Mouse (Mus musculus): ENCODE results near the gene Reg4. TPM values are rescaled to one million over a fixed set of nuclear protein-coding genes. Genes with fewer than 3 reads are reported as not detected.

Gene Reg4
- polyA plus RNA-seq, 1 experiment from 2014 or later, result not detected

DNA sequence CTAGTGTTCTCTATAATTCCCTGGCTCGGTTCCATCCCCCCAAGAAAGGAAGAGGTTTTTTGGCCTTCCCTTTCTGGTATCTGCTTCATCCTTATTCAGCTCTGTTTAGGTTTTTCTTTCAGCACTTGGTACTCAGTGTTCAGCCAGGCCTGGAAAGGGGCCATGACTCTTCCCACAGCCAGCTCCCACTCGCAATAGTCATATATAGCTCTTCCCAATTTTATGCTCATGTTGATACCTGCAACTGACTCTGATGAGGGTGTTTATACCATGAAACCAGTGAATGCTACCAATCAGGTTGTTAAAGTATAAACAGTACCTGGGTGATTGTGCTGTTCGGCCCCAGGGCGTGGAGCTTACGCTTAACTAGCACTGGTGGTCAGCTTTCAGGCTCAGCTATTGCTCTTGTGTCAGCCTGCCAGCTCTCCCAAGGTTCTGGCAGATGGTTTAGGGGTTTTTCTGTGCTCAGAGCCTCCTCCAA lies 37.4 kb downstream of the Reg4 start:
- Histone ChIP-seq H3K4me2 (ENCODE audit: low read depth, low read length, severe bottlenecking) (no peak overlapping the region), H3K4me3 (ENCODE audit: low read depth, low read length) (no peak overlapping the region), H3K9me3 (ENCODE audit: control insufficient read depth, low read length) (no peaks in the 10 kb centered on the region), H3K36me3 (ENCODE audit: control insufficient read depth, insufficient read depth, low read length) (no peaks in the 10 kb centered on the region), H3K9ac (ENCODE audit: low read length) (no peak overlapping the region), H3K4me1 (replicated peaks; ENCODE audit: control insufficient read depth, insufficient read depth, low read length) (no peaks in the 10 kb centered on the region), H3K27me3 (ENCODE audit: control insufficient read depth, insufficient read depth, low read length) (no peaks in the 10 kb centered on the region), H3K27ac (ENCODE audit: low read depth, low read length) (no peak overlapping the region)
- WGBS, result 94% methylated on average over 5 of the region's 5 CpGs
- DNase-seq (ENCODE audit: low spot score) (no peak), ATAC-seq (replicated peaks; ENCODE audit: low FRiP score) (no peak)

DNA sequence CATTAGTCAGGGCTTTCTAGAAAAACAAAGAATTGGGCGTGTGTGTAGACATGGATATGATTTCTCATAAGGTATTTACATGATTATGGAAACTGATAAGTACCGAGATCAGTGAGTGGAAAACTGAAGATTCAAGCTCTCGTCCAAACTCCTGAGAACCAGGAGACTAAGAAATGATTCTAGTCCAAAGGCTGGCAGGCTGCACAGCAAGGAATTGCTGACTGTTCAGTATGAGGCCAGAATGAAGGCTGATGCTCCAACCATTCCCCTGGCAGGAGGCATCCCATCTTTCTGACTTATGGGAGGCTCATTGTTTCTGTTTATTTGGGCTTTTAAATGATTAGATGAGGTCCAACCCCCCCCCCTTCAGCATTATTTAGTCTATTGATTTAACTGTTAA lies 38.6 kb downstream of the Reg4 start:
- DNase-seq (ENCODE audit: low spot score), result no peak
- H3K9me3 ChIP-seq (ENCODE audit: control insufficient read depth, low read length), result no peaks in the 10 kb centered on the region
- ATAC-seq (replicated peaks; ENCODE audit: low FRiP score), result no peak
- H3K36me3 ChIP-seq (ENCODE audit: control insufficient read depth, insufficient read depth, low read length), result no peaks in the 10 kb centered on the region
- H3K9ac ChIP-seq (ENCODE audit: low read length), result no peak overlapping the region
- 85% methylated on average over 3 of the region's 3 CpGs for WGBS
- no peaks in the 10 kb centered on the region for H3K27me3 ChIP-seq (ENCODE audit: control insufficient read depth, insufficient read depth, low read length)
- no peak overlapping the region for H3K4me3 ChIP-seq (ENCODE audit: low read depth, low read length)
- H3K27ac ChIP-seq (ENCODE audit: low read depth, low read length), result no peak overlapping the region
- H3K4me1 ChIP-seq (replicated peaks; ENCODE audit: control insufficient read depth, insufficient read depth, low read length), result no peaks in the 10 kb centered on the region
- no peak overlapping the region for H3K4me2 ChIP-seq (ENCODE audit: low read depth, low read length, severe bottlenecking)

DNA sequence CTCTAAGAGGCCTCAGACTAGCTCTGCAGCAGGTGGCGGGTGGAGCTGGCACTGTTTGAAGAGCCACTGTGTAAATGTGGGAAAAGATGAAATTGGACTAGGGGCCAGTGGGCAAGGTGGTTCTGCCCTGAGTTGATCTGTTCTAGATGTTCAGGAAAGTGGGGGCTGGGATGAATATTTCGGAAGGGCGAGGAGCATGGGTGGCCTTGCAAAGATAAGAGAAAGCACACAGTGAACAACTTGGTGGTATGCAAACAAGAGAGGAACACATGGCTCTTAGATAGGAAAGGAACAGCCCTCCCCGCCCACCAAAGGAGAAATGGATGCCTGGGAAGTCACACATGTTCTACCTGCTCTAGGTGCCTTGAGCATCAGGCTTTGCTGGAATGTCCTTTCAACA lies 39.5 kb downstream of the Reg4 start:
- ATAC-seq (replicated peaks; ENCODE audit: low FRiP score), result no peak
- DNase-seq (ENCODE audit: low spot score), result no peak
- H3K9ac ChIP-seq (ENCODE audit: low read length), result no peak overlapping the region
- H3K4me2 ChIP-seq (ENCODE audit: low read depth, low read length, severe bottlenecking), result no peak overlapping the region
- no peak overlapping the region for H3K27ac ChIP-seq (ENCODE audit: low read depth, low read length)
- H3K4me1 ChIP-seq (replicated peaks; ENCODE audit: control insufficient read depth, insufficient read depth, low read length), result no peaks in the 10 kb centered on the region
- 96% methylated on average over 4 of the region's 4 CpGs for WGBS
- no peaks in the 10 kb centered on the region for H3K27me3 ChIP-seq (ENCODE audit: control insufficient read depth, insufficient read depth, low read length)
- H3K36me3 ChIP-seq (ENCODE audit: control insufficient read depth, insufficient read depth, low read length), result no peaks in the 10 kb centered on the region
- H3K4me3 ChIP-seq (ENCODE audit: low read depth, low read length), result no peak overlapping the region
- H3K9me3 ChIP-seq (ENCODE audit: control insufficient read depth, low read length), result no peaks in the 10 kb centered on the region

DNA sequence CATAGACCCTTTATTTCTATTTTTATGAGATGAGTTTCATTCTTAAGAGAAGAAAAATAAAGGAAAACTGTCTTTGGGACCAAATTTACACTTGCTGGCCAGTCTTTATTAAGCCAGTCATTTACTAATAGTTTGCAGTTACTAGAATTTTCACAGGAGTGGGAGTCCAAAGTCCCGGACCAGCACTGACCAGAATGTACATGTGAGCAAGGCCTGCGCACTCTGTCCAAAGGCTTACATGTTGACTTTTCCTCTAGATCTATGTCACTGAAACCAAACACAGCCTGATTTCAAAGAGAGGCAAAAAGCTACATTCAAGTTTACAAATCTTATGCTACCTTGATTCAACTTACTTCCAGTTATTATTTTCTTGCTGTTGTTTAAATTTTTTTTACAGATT lies 40.2 kb downstream of the Reg4 start:
- Histone ChIP-seq H3K9me3 (ENCODE audit: control insufficient read depth, low read length) (no peaks in the 10 kb centered on the region), H3K4me1 (replicated peaks; ENCODE audit: control insufficient read depth, insufficient read depth, low read length) (peaks cover under 1% of the 10 kb centered on the region; the same call in 1 of the 2 replicates), H3K36me3 (ENCODE audit: control insufficient read depth, insufficient read depth, low read length) (no peaks in the 10 kb centered on the region), H3K27me3 (ENCODE audit: control insufficient read depth, insufficient read depth, low read length) (no peaks in the 10 kb centered on the region), H3K27ac (ENCODE audit: low read depth, low read length) (no peak overlapping the region), H3K4me2 (ENCODE audit: low read depth, low read length, severe bottlenecking) (no peak overlapping the region), H3K9ac (ENCODE audit: low read length) (no peak overlapping the region), H3K4me3 (ENCODE audit: low read depth, low read length) (no peak overlapping the region)
- DNase-seq (ENCODE audit: low spot score), result no peak
- 91% methylated on average over 2 of the region's 2 CpGs for WGBS
- no peak for ATAC-seq (replicated peaks; ENCODE audit: low FRiP score)

DNA sequence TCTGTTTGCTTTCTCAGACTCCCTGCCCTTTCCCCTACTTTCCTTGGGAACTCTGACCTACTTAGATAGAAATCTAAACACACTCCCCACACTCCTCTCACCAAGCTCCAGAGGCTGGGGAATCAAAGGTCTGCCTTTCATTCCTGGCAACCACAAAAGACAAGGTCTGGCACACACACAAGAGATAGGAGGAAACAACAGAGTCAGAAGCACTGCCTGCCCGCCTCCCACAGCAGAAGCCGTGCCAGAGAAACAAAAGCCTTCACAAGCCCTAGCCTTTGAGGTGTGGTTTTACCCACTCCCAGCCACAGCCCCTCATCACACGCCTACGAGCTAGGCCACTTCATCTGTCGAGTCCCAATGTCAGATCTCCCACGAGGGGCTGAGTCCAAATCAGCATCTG lies 45.3 kb downstream of the Reg4 start:
- Histone ChIP-seq H3K4me3 (ENCODE audit: low read depth, low read length) (no peak overlapping the region), H3K36me3 (ENCODE audit: control insufficient read depth, insufficient read depth, low read length) (no peaks in the 10 kb centered on the region), H3K27ac (ENCODE audit: low read depth, low read length) (no peak overlapping the region), H3K27me3 (ENCODE audit: control insufficient read depth, insufficient read depth, low read length) (no peaks in the 10 kb centered on the region), H3K9ac (ENCODE audit: low read length) (peak overlapping the region; percentile 23; the same call in 1 of the 2 replicates), H3K4me2 (ENCODE audit: low read depth, low read length, severe bottlenecking) (no peak overlapping the region), H3K9me3 (ENCODE audit: control insufficient read depth, low read length) (no peaks in the 10 kb centered on the region), H3K4me1 (replicated peaks; ENCODE audit: control insufficient read depth, insufficient read depth, low read length) (peaks cover 4% of the 10 kb centered on the region; the same call in 1 of the 2 replicates)
- DNase-seq (ENCODE audit: low spot score), result no peak
- ATAC-seq (replicated peaks; ENCODE audit: low FRiP score), result no peak
- WGBS, result 21% methylated on average over 6 of the region's 6 CpGs

DNA sequence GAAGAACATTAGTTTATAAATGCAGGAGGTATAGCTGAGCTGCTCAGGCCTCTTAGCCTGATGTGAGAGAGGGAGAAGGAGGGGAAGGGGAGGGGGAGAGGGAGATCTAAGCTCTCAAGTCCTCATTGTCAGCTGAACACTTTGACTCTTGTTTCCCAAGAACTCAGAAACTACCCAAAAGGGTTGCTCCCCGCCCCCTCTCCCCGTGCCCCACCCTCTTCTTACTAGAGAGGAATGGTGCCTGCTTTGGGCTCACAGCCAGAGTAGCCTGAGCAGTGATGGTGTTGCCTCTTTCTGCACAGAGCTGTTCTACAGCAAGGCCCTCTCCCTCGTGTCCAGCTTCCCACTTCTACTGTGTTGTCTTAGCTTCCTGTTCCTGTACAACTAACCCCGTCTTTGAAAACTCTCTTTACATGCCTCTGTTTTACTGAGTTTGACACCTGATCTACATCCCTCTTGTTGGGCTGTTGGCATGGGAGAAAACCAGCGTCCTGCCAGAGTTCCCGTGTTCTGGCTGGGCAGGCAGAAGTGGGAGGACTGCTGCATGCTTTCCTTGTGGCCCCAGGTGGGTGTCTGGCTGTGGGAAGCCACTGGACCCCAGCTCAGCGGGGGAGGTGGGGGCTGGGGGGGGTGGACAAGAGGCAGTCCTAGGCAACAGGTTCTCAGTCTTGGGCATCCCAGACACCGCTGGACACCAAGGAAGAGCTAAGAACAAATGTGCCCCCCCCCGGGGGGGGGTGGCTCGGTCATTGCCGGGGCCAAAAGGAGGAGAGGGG lies 51.9 kb downstream of the Reg4 start:
- 65% methylated on average over 11 of the region's 11 CpGs for WGBS
- no peak overlapping the region for H3K4me2 ChIP-seq (ENCODE audit: low read depth, low read length, severe bottlenecking)
- H3K36me3 ChIP-seq (ENCODE audit: control insufficient read depth, insufficient read depth, low read length), result no peaks in the 10 kb centered on the region
- H3K4me3 ChIP-seq (ENCODE audit: low read depth, low read length), result no peak overlapping the region
- no peaks in the 10 kb centered on the region for H3K9me3 ChIP-seq (ENCODE audit: control insufficient read depth, low read length)
- H3K27me3 ChIP-seq (ENCODE audit: control insufficient read depth, insufficient read depth, low read length), result no peaks in the 10 kb centered on the region
- DNase-seq (ENCODE audit: low spot score), result no peak
- 0 out of 2 replicates have a peak, but pooled peaks have one; percentile 21 for ATAC-seq (replicated peaks; ENCODE audit: low FRiP score)
- H3K9ac ChIP-seq (ENCODE audit: low read length), result no peak overlapping the region
- 0 out of 2 replicates have a peak, but pooled peaks cover 2% of the 10 kb centered on the region for H3K4me1 ChIP-seq (replicated peaks; ENCODE audit: control insufficient read depth, insufficient read depth, low read length)
- H3K27ac ChIP-seq (ENCODE audit: low read depth, low read length), result no peak overlapping the region

DNA sequence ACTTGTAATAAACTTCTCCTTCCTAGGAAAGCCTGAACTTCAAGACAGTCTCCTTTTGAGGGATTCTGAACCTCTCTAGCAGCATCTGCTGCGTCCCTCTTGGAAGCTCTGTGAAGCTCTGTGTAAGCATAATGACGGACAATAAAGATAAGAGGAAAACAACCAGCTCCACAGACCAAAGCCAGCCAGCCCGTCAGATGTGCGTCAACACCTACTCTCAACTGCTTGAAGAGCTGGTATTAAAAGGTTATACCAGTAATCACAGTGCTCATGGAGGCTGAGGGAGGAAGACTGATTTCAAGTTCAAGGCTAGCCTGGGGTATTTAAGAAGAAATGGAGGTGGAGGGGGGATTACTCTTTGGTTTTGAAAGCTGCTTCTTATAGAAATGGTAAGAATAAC lies 57.7 kb downstream of the Reg4 start:
- no peak for DNase-seq (ENCODE audit: low spot score)
- no peak for ATAC-seq (replicated peaks; ENCODE audit: low FRiP score)
- no peak overlapping the region for H3K27ac ChIP-seq (ENCODE audit: low read depth, low read length)
- no peak overlapping the region for H3K4me3 ChIP-seq (ENCODE audit: low read depth, low read length)
- H3K4me1 ChIP-seq (replicated peaks; ENCODE audit: control insufficient read depth, insufficient read depth, low read length), result no peaks in the 10 kb centered on the region
- H3K36me3 ChIP-seq (ENCODE audit: control insufficient read depth, insufficient read depth, low read length), result no peaks in the 10 kb centered on the region
- 87% methylated on average over 4 of the region's 4 CpGs for WGBS
- H3K4me2 ChIP-seq (ENCODE audit: low read depth, low read length, severe bottlenecking), result no peak overlapping the region
- no peaks in the 10 kb centered on the region for H3K9me3 ChIP-seq (ENCODE audit: control insufficient read depth, low read length)
- H3K27me3 ChIP-seq (ENCODE audit: control insufficient read depth, insufficient read depth, low read length), result no peaks in the 10 kb centered on the region
- no peak overlapping the region for H3K9ac ChIP-seq (ENCODE audit: low read length)

DNA sequence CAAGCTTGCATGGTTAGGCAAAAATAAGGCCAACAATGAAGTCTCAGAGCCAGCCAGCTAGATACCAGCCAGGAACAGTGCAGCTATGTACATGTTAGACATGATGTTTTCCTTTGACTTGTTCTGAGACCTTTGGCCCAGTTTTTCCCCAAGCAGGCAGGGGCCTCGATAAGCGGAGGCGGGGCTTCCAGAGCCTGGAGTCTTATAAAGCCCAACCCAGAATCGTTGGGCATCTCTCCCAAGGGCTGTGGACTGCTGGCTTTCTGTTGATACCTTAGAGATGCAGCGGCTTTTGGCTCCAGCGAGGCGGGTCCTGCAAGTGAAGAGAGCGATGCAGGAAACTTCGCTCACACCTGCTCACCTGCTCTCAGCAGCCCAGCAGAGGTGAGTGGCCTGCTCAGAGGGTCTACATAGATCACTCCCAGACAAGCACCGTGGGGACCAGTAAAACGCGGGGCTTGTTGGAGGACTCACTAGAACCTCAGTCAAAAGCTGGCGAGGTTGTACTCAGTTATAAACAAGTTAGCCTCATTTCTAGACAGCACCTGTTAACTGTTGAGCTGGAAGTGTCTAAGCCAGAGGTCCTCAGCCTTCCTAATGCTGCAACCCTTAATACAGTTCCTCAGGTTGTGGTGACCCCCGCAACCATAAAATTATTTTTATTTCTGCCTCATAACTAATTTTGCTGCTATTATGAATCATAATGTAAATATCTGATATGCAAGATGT lies 58.4 kb downstream of the Reg4 start, which contains the start of gene Hmgcs2:
Hmgcs2 (plus strand) TSS at position 232 of the 729 bp plus-strand sequence.
- Histone ChIP-seq H3K4me1 (replicated peaks; ENCODE audit: control insufficient read depth, insufficient read depth, low read length) (no peaks in the 10 kb centered on the region), H3K9me3 (ENCODE audit: control insufficient read depth, low read length) (no peaks in the 10 kb centered on the region), H3K36me3 (ENCODE audit: control insufficient read depth, insufficient read depth, low read length) (no peaks in the 10 kb centered on the region), H3K4me2 (ENCODE audit: low read depth, low read length, severe bottlenecking) (no peak within 1 kb of the TSS), H3K9ac (ENCODE audit: low read length) (no peak within 1 kb of the TSS), H3K27me3 (ENCODE audit: control insufficient read depth, insufficient read depth, low read length) (no peaks in the 10 kb centered on the region), H3K4me3 (ENCODE audit: low read depth, low read length) (no peak within 1 kb of the TSS), H3K27ac (ENCODE audit: low read depth, low read length) (no peak within 1 kb of the TSS)
- DNase-seq (ENCODE audit: low spot score) (no peak), ATAC-seq (replicated peaks; ENCODE audit: low FRiP score) (peak; percentile 39; the same call in 1 of the 2 replicates)
- 62% methylated on average over 14 of the region's 14 CpGs for WGBS

Data from forebrain, embryonic 11.5 days (tissue).